Mouse (Mus musculus) bone marrow macrophage, adult 2 months (primary cell): Measurements from ENCODE around the gene Hbq1b.

ENCODE experiments used
- CTCF ChIP-seq: IDR thresholded peaks from 2 replicates; pipeline ENCODE4 v1.5.1; 2012; ENCODE audit warnings: low read depth, mild to moderate bottlenecking, low read length, moderate library complexity
- POLR2A ChIP-seq: IDR thresholded peaks from 2 replicates; pipeline ENCODE4 v1.6.1; 2012; ENCODE audit warnings: mild to moderate bottlenecking, low read depth, low read length, borderline replicate concordance

GRCm38 (mm10) chr11:32287493-32287825, 694 bp downstream of the Hbq1b start:
- TF ChIP-seq CTCF (no peak), POLR2A (no peak)
